Mouse (Mus musculus) heart, embryonic 16.5 days (tissue): ENCODE data around the gene Col2a1. TPM values are rescaled to one million over a fixed set of nuclear protein-coding genes. Genes with fewer than 3 reads are reported as not detected.

Source experiments
- ATAC-seq: fragments of 200-750 bp; cut with Nextera tagmentation; replicated peaks from 2 replicates; pipeline ENCODE4 v1.8.0; 2017; ENCODE audit warnings: moderate number of reproducible peaks; ENCODE audit not compliant: insufficient read depth, low FRiP score; ENCODE audit errors: extremely low read depth
- H3K27ac ChIP-seq: fragments of 300-500 bp; sonication (generic); 2 replicates; pipeline ENCODE4 v1.5.1; 2014; ENCODE audit warnings: mild to moderate bottlenecking, low read length, control low read depth, moderate library complexity
- H3K27me3 ChIP-seq: fragments of 300-500 bp; sonication (generic); 2 replicates; pipeline ENCODE4 v1.6.1; 2014; ENCODE audit warnings: low read length, mixed read lengths; ENCODE audit not compliant: control insufficient read depth, insufficient read depth
- H3K36me3 ChIP-seq: fragments of 300-500 bp; sonication (generic); 2 replicates; pipeline ENCODE4 v1.6.1; 2014; ENCODE audit not compliant: control insufficient read depth, insufficient read depth
- H3K4me1 ChIP-seq: fragments of 300-500 bp; sonication (generic); 2 replicates; pipeline ENCODE4 v1.6.1; 2014; ENCODE audit warnings: low read length, mixed read lengths; ENCODE audit not compliant: control insufficient read depth, insufficient read depth
- H3K4me2 ChIP-seq: fragments of 300-500 bp; sonication (generic); 2 replicates; pipeline ENCODE4 v1.6.1; 2014; ENCODE audit warnings: low read depth, mild to moderate bottlenecking, control low read depth, low read length
- H3K4me3 ChIP-seq: fragments of 300-500 bp; sonication (generic); 2 replicates; pipeline ENCODE4 v1.5.1; 2014; ENCODE audit warnings: mild to moderate bottlenecking, control low read depth, low read length
- H3K9ac ChIP-seq: fragments of 300-500 bp; sonication (generic); 2 replicates; pipeline ENCODE4 v1.6.1; 2014; ENCODE audit warnings: low read length, control low read depth
- H3K9me3 ChIP-seq: fragments of 300-500 bp; sonication (generic); replicated peaks from 2 replicates; pipeline ENCODE4 v1.6.1; 2016; ENCODE audit warnings: low read length; ENCODE audit not compliant: control insufficient read depth
- WGBS: fragments of 180-500 bp; shearing (Covaris S2); extraction: QIAGEN DNeasy Blood & Tissue Kit; methylation state at CpG from one replicate; pipeline ENCODE4 v1.1.7; 2014; 5-methylcytosine and 5-hydroxymethylcytosine counted together
- polyA plus RNA-seq: library from polyadenylated mRNA; unstranded; fragments of >200 nt; fragmentation: Nextera tagmentation; extraction: Ambion mirVana; gene quantifications from 2 replicates; pipeline ENCODE4 v1.2.1, GENCODE M21; 2015

Col2a1 gene
- polyA plus RNA-seq, 1 experiment from 2014 or later = 11.8 TPM

DNA sequence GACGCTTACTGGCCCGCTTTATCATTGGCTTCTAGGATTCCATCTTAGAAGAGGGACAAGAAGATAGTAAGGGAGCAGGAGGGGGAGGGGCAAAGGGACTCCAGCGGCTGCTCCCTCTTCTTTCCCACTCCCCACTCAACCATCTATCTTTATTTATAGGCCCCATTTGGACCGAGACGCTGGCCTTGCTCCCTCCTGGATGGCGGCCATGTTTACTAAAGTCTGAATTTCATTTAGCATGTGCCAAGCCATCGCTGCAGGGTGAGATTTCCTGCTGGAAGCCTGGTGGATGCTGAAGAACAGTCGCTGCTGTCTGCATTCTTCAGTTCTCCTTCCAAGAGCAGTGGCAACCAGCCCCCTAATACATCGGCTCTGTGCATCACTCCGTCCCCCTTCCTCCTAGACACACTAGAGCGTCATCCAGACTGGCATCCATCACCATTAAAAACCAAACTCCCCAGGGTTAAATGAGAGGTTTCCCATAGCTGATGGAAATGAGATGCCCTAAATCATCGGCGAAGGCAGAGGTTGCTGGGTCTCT lies 7.7 kb downstream of the Col2a1 start:
- Histone ChIP-seq H3K27me3 (peaks cover 30% of the 10 kb centered on the region), H3K4me3 (no peak overlapping the region), H3K4me2 (no peak overlapping the region), H3K4me1 (peaks cover 7% of the 10 kb centered on the region), H3K27ac (no peak overlapping the region), H3K9ac (no peak overlapping the region), H3K36me3 (no peaks in the 10 kb centered on the region), H3K9me3 (no peaks in the 10 kb centered on the region)
- ATAC-seq = no peak
- 63% methylated on average over 13 of the region's 13 CpGs for WGBS

- Histone ChIP-seq H3K36me3 (no peaks in the 10 kb centered on the region), H3K9me3 (no peaks in the 10 kb centered on the region), H3K27me3 (no peaks in the 10 kb centered on the region; the same call in 1 of the 2 replicates), H3K4me2 (peak overlapping the region; percentile 57), H3K9ac (peak overlapping the region; percentile 62), H3K27ac (peak overlapping the region; percentile 37), H3K4me3 (peak overlapping the region; percentile 23), H3K4me1 (peaks cover 7% of the 10 kb centered on the region)
- ATAC-seq = peak; percentile 98
- 12% methylated on average over 18 of the region's 18 CpGs for WGBS
Measured at GRCm38 (mm10) chr15:97992712-97993286, 11.7 kb downstream of the Col2a1 start.

DNA sequence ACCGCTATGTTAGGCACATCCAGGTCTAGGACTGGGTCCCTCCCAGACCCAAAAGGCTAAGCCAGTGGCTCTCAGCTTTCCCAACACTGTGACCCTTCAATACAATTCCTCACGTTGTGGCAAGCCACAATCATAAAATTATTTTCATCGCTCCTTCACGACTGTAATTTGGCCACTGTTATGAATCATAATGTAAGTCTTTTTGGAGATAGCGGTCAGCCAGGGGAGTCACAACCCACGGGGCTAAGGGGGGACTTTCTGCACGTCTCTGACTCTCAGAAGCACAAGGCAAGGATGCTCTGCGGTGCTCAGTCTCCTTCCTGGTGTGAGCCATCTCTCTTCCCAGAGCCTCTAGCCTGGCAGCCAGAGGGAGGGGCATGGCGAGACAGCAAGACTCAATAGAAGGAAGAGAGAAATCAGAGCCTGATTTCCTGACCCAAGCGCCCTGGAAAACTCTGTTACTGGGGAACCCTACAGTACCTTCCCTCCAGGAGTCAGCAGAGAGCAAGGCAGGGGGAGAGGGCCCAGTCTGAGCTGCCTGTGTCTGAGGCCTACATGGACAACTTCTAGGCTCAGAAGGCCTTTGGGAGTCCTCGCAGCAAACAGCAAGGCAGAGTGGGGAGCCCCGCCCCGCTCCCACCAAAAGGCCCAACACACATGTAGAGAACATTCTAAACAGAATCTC lies 12.3 kb downstream of the Col2a1 start:
- 63% methylated on average over 13 of the region's 13 CpGs for WGBS
- Histone ChIP-seq H3K4me1 (peaks cover 7% of the 10 kb centered on the region), H3K9ac (peak overlapping the region; percentile 62; the same call in 1 of the 2 replicates), H3K9me3 (no peaks in the 10 kb centered on the region), H3K4me2 (peak overlapping the region; percentile 51; the same call in 1 of the 2 replicates), H3K4me3 (no peak overlapping the region), H3K27me3 (no peaks in the 10 kb centered on the region), H3K36me3 (no peaks in the 10 kb centered on the region), H3K27ac (peak overlapping the region; percentile 37)
- ATAC-seq = peak; percentile 50; the same call in 1 of the 2 replicates

DNA sequence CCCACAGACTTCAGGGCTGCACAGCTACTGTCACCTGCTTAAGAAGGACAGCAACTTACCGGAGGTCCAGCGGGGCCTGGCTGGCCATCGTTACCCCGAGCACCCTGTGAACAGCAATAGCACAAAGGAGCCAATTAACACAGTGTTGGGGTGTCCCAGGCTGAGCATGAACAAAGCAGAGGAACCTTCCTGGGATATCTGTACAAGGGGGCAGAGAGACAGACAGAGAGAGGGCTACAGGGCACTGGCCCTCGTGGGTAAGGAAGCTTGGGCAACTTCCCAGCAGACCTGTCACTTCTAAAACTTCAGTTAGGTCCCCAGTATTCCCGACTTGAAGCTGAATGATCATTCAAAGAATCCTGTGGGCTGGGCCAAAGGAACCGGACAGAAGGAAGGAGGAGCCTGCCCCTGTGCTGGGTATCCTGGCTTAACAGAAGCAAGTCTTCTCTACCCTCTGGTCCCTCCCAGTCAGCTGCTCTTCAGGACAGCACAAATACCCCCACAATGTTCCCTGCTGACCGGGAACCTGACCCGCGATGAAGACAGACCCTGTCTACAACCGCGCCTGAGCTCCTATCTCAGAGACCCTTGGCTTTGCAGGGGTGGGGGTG lies 13.1 kb downstream of the Col2a1 start:
- H3K9me3 ChIP-seq = no peaks in the 10 kb centered on the region
- H3K27me3 ChIP-seq = no peaks in the 10 kb centered on the region
- no peak for ATAC-seq
- 48% methylated on average over 12 of the region's 12 CpGs for WGBS
- no peaks in the 10 kb centered on the region for H3K36me3 ChIP-seq
- H3K4me1 ChIP-seq = peaks cover 7% of the 10 kb centered on the region
- H3K4me3 ChIP-seq = no peak overlapping the region
- H3K4me2 ChIP-seq = no peak overlapping the region
- H3K9ac ChIP-seq = no peak overlapping the region
- H3K27ac ChIP-seq = no peak overlapping the region

DNA sequence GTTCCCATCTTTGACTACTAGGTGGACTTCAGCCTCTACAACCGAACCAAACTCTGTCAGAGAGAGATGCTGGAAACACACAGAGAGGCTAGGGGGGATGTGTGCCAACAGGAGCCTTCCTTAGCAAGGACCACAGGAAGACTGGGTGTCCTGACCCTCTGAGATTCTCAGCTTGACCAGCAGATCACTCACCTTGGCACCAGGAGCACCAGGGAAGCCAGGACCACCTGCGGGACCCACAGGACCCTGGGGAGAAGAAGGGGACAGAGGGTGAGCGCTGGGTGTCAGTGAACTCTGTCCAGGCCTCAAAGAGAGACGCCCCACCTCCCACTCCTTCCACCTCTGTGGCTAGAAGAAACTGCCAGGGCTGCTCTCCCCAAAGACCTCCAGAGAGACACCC lies 13.8 kb downstream of the Col2a1 start:
- Histone ChIP-seq H3K36me3 (no peaks in the 10 kb centered on the region), H3K27ac (no peak overlapping the region), H3K4me2 (no peak overlapping the region), H3K4me3 (no peak overlapping the region), H3K9me3 (no peaks in the 10 kb centered on the region), H3K4me1 (peaks cover 7% of the 10 kb centered on the region), H3K9ac (no peak overlapping the region), H3K27me3 (no peaks in the 10 kb centered on the region)
- ATAC-seq = no peak
- WGBS = 49% methylated on average over 4 of the region's 4 CpGs

GRCm38 (mm10) chr15:97990124-97990523 lies 14.4 kb downstream of the Col2a1 start:
- Histone ChIP-seq H3K27me3 (no peaks in the 10 kb centered on the region), H3K4me1 (peaks cover 7% of the 10 kb centered on the region), H3K4me2 (no peak overlapping the region), H3K9ac (no peak overlapping the region), H3K4me3 (no peak overlapping the region), H3K9me3 (no peaks in the 10 kb centered on the region), H3K27ac (no peak overlapping the region), H3K36me3 (no peaks in the 10 kb centered on the region)
- 15% methylated on average over 6 of the region's 6 CpGs for WGBS
- no peak for ATAC-seq

DNA sequence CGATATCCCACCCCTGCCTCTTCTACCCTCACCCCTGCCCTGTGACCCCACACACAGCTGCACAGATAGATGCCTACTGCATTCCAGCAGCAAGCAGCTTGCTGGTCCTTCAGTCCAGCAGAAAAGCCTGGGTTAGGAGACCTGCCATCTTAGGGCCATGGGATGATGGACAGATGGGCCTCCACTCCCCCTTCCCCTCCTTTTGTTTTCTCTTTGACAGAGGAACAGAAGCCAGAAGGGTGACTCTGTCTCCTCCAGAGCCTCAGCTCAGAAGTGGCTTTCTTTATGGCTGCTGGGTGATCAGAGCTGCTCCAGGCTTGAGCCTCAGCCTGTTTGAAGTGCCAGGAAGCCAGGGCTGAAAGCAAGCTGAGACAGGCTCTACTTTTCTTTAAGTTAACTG lies 15.0 kb downstream of the Col2a1 start:
- ATAC-seq = no peak
- Histone ChIP-seq H3K27ac (no peak overlapping the region), H3K4me3 (no peak overlapping the region), H3K4me1 (peaks cover 7% of the 10 kb centered on the region), H3K9me3 (no peaks in the 10 kb centered on the region), H3K27me3 (no peaks in the 10 kb centered on the region), H3K9ac (no peak overlapping the region), H3K36me3 (no peaks in the 10 kb centered on the region), H3K4me2 (no peak overlapping the region)
- 67% methylated on average over 1 of the region's 1 CpGs for WGBS

DNA sequence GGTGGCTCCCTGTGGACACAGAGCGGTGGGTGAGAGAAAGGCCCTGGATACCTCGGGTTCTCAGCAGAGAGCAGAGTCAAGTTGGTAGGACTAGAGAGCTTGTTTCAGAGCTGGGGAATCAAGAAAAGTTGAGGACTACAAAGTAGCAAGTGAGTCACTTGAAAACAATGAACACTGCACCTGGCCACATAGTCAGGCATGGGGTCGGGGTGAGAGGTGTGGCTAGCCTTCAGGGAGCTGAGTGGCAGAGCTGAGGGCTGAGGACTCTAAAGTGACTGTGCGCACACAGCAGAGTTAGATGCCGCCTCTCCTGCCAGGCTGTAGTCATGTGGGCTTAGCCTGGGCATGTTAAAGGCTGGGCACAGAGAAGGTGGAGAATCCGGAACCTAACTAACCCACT lies 22.9 kb downstream of the Col2a1 start:
- Histone ChIP-seq H3K27ac (no peak overlapping the region), H3K4me2 (no peak overlapping the region), H3K9me3 (peaks cover 9% of the 10 kb centered on the region), H3K4me1 (no peaks in the 10 kb centered on the region), H3K4me3 (no peak overlapping the region), H3K9ac (no peak overlapping the region), H3K27me3 (no peaks in the 10 kb centered on the region), H3K36me3 (no peaks in the 10 kb centered on the region)
- WGBS = 76% methylated on average over 6 of the region's 6 CpGs
- ATAC-seq = no peak
